In the genomic region with DNA sequence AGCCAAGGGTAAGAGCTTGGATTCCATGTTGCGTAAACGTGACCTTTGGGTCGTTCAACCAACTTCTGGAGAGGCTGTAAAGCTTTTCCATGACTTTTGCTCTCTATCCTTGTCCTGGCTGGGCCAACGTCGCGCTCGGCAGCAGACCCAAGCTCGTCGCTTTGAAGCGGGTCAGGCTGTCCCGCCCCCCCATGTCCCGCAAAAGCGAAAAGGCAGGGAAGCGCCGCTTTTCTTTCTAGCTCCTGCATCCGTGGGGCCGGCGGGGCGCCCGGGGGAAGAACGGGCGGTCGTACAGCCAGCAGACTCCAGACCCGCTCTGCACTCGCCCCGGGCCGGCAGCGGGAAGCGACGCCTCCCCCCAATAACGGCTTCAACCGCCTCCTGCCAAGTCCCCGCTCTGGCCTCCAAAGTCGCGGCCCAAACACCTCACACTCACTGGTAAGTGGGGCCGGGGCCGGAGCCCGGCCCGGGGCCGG, we compare ENCODE assay signal across 8 mouse cellular contexts. TPM values are rescaled to one million over a fixed set of nuclear protein-coding genes. Genes with fewer than 3 reads are reported as not detected.
DNase-seq lines count a peak whose midpoint lies in the region; ATAC-seq and TF ChIP-seq lines count a peak whose summit lies in the region.

A gene (plus strand): TSS at position 364 of the 476 bp plus-strand sequence.

- DNase-seq in retina, postnatal 7 days (ENCODE audit: low read depth, low spot score) = peak; percentile 14
- DNase-seq in retina, embryonic 14.5 days (ENCODE audit: low spot score) = no peak
- peak; percentile 72 for DNase-seq in liver, postnatal 0 days
- DNase-seq in natural killer cell, adult 2 months (ENCODE audit: low spot score in 2 of 2) = no peak

- peaks cover 1% of the 10 kb centered on the region; the same call in 1 of the 2 replicates for H3K4me1 ChIP-seq in cortical plate, adult 2 months (ENCODE audit: control insufficient read depth, insufficient read depth, low read length)
- H3K4me1 ChIP-seq in heart, embryonic 12.5 days (replicated peaks) = peaks cover 12% of the 10 kb centered on the region; the same call in 1 of the 2 replicates
- H3K4me1 ChIP-seq in kidney, embryonic 16.5 days (ENCODE audit: insufficient read depth, low read length) = peaks cover 18% of the 10 kb centered on the region
- H3K4me1 ChIP-seq in liver, postnatal 0 days (ENCODE audit: insufficient read depth) = peaks cover 4% of the 10 kb centered on the region
- no peaks in the 10 kb centered on the region for H3K4me1 ChIP-seq in stomach, embryonic 14.5 days (ENCODE audit: control insufficient read depth, insufficient read depth, low read length)

- WGBS in heart, embryonic 12.5 days = under 1% methylated on average over 39 of the region's 40 CpGs
- WGBS in kidney, embryonic 16.5 days = under 1% methylated on average over 39 of the region's 40 CpGs
- WGBS in liver, postnatal 0 days (ENCODE audit: insufficient replicate concordance) = 2% methylated on average over 39 of the region's 40 CpGs
- 0% methylated on average over 39 of the region's 40 CpGs for WGBS in stomach, embryonic 14.5 days

- peak within 1 kb of the TSS; percentile 92 for H3K27ac ChIP-seq in cortical plate, adult 2 months (ENCODE audit: insufficient read depth, low read length)
- H3K27ac ChIP-seq in heart, embryonic 12.5 days (ENCODE audit: poor library complexity, severe bottlenecking) = peak within 1 kb of the TSS; percentile 94
- peak within 1 kb of the TSS; percentile 95 for H3K27ac ChIP-seq in kidney, embryonic 16.5 days (ENCODE audit: low read length)
- peak within 1 kb of the TSS; percentile 96 for H3K27ac ChIP-seq in liver, postnatal 0 days (ENCODE audit: low read depth)
- H3K27ac ChIP-seq in stomach, embryonic 14.5 days (ENCODE audit: low read length) = peak within 1 kb of the TSS; percentile 94

- no peaks in the 10 kb centered on the region for H3K27me3 ChIP-seq in heart, embryonic 12.5 days (replicated peaks)
- H3K27me3 ChIP-seq in kidney, embryonic 16.5 days (ENCODE audit: insufficient read depth, low read length) = no peaks in the 10 kb centered on the region
- H3K27me3 ChIP-seq in liver, postnatal 0 days (ENCODE audit: insufficient read depth, low read length) = no peaks in the 10 kb centered on the region
- H3K27me3 ChIP-seq in stomach, embryonic 14.5 days (ENCODE audit: control insufficient read depth, insufficient read depth, low read length) = no peaks in the 10 kb centered on the region

- no peak for TF ChIP-seq POLR2A in cortical plate, adult 2 months (IDR thresholded peaks at IDR 0.05; ENCODE audit: extremely low read depth, insufficient read depth, low read length)

- ATAC-seq in heart, embryonic 12.5 days (ENCODE audit: insufficient number of reproducible peaks, low FRiP score) = peak; percentile 72
- no peak; the same call in 1 of the 2 replicates for ATAC-seq in kidney, embryonic 16.5 days (ENCODE audit: low FRiP score, low TSS enrichment)
- ATAC-seq in liver, postnatal 0 days = peak; percentile 62
- peak; percentile 47 for ATAC-seq in stomach, embryonic 14.5 days (ENCODE audit: insufficient number of reproducible peaks, insufficient read depth, low FRiP score, low read depth)

- TF ChIP-seq CTCF in cortical plate, adult 2 months (IDR thresholded peaks at IDR 0.05; ENCODE audit: extremely low read depth, insufficient read depth, low read length) = no peak
- TF ChIP-seq CTCF in liver, postnatal 0 days (IDR thresholded peaks at IDR 0.05; ENCODE audit: low read depth) = no peak

- peak within 1 kb of the TSS; percentile 87 for H3K4me3 ChIP-seq in cortical plate, adult 2 months (ENCODE audit: insufficient read depth, low read length)
- peak within 1 kb of the TSS; percentile 96 for H3K4me3 ChIP-seq in heart, embryonic 12.5 days
- H3K4me3 ChIP-seq in kidney, embryonic 16.5 days (ENCODE audit: low read length) = peak within 1 kb of the TSS; percentile 69
- H3K4me3 ChIP-seq in liver, postnatal 0 days (ENCODE audit: low read depth, low read length) = peak within 1 kb of the TSS; percentile 97
- peak within 1 kb of the TSS; percentile 71 for H3K4me3 ChIP-seq in stomach, embryonic 14.5 days (ENCODE audit: low read depth, low read length)

- H3K4me2 ChIP-seq in heart, embryonic 12.5 days = peak within 1 kb of the TSS; percentile 79
- peak within 1 kb of the TSS; percentile 74 for H3K4me2 ChIP-seq in kidney, embryonic 16.5 days (replicated peaks; ENCODE audit: low read depth, low read length)
- H3K4me2 ChIP-seq in liver, postnatal 0 days (ENCODE audit: low read depth, low read length) = peak within 1 kb of the TSS; percentile 82
- H3K4me2 ChIP-seq in stomach, embryonic 14.5 days (replicated peaks; ENCODE audit: low read depth, low read length) = peak within 1 kb of the TSS; percentile 62

- peaks cover 7% of the 10 kb centered on the region; the same call in 1 of the 2 replicates for H3K36me3 ChIP-seq in heart, embryonic 12.5 days
- 0 out of 2 replicates have a peak, but pooled peaks cover 4% of the 10 kb centered on the region for H3K36me3 ChIP-seq in kidney, embryonic 16.5 days (ENCODE audit: insufficient read depth, low read length)
- H3K36me3 ChIP-seq in liver, postnatal 0 days (replicated peaks; ENCODE audit: insufficient read depth, low read length) = peaks cover 3% of the 10 kb centered on the region; the same call in 1 of the 2 replicates
- 0 out of 2 replicates have a peak, but pooled peaks cover 3% of the 10 kb centered on the region for H3K36me3 ChIP-seq in stomach, embryonic 14.5 days (ENCODE audit: control insufficient read depth, insufficient read depth, low read length)

- H3K9me3 ChIP-seq in heart, embryonic 12.5 days (replicated peaks) = no peaks in the 10 kb centered on the region
- H3K9me3 ChIP-seq in kidney, embryonic 16.5 days (ENCODE audit: low read length) = no peaks in the 10 kb centered on the region
- no peaks in the 10 kb centered on the region for H3K9me3 ChIP-seq in liver, postnatal 0 days (ENCODE audit: low read length)
- H3K9me3 ChIP-seq in stomach, embryonic 14.5 days (ENCODE audit: control insufficient read depth, low read depth, low read length) = no peaks in the 10 kb centered on the region

- peak within 1 kb of the TSS; percentile 96 for H3K9ac ChIP-seq in heart, embryonic 12.5 days
- H3K9ac ChIP-seq in kidney, embryonic 16.5 days (replicated peaks; ENCODE audit: low read length) = peak within 1 kb of the TSS; percentile 85
- peak within 1 kb of the TSS; percentile 96 for H3K9ac ChIP-seq in liver, postnatal 0 days (replicated peaks)
- peak within 1 kb of the TSS; percentile 75 for H3K9ac ChIP-seq in stomach, embryonic 14.5 days (replicated peaks; ENCODE audit: low read depth, low read length)

- peak; percentile 35; the same call in 1 of the 2 replicates for TF ChIP-seq EP300 in liver, postnatal 0 days (IDR thresholded peaks at IDR 0.05; ENCODE audit: low read depth)

RNA-seq across cellular contexts. Expression of the gene that starts here (rescaled TPM):
- polyA plus RNA-seq in cortical plate, adult 2 months (2012; rRNA removed) = 9.5 and 10.4 TPM in 2 replicates
- 18.0 and 18.5 TPM in 2 replicates for polyA plus RNA-seq in heart, embryonic 12.5 days (2016; fragmentation: Nextera tagmentation; extraction: Ambion mirVana)
- polyA plus RNA-seq in kidney, embryonic 16.5 days (2015; fragmentation: Nextera tagmentation; extraction: Ambion mirVana) = 21.2 and 23.7 TPM in 2 replicates
- polyA plus RNA-seq in liver, postnatal 0 days (2015; fragmentation: Nextera tagmentation; extraction: Ambion mirVana) = 10.3 and 10.4 TPM in 2 replicates
- 21.5 and 24.3 TPM in 2 replicates for polyA plus RNA-seq in stomach, embryonic 14.5 days (2014; fragmentation: Nextera tagmentation; extraction: Ambion mirVana)

Comparison
In these comparisons a context has a peak if more than half of its experiments do, and no peak if none do; other contexts are left out.
1. DNase-seq: peak in retina, postnatal 7 days (single experiment) and liver, postnatal 0 days (single experiment); none in retina, embryonic 14.5 days (single experiment) and natural killer cell, adult 2 months (0 of 2).
2. Peak in every context shown above with its lines, with median percentiles within 50 percentile points of each other: H3K27ac ChIP-seq, H3K4me3 ChIP-seq, H3K4me2 ChIP-seq and H3K9ac ChIP-seq.